Mouse (Mus musculus) hindbrain, embryonic 13.5 days (tissue): ENCODE measurements around the gene Prss42. TPM values are rescaled to one million over a fixed set of nuclear protein-coding genes. Genes with fewer than 3 reads are reported as not detected.
A peak's percentile ranks its signal among the peaks of the same experiment; 100 is the strongest.

ENCODE experiments used
- ATAC-seq: fragments of 200-750 bp; cut with Nextera tagmentation; 2 replicates; pipeline ENCODE4 v1.8.0; 2017; ENCODE audit warnings: moderate TSS enrichment; ENCODE audit not compliant: low FRiP score
- H3K27ac ChIP-seq: fragments of 300-500 bp; sonication (generic); 2 replicates; pipeline ENCODE4 v1.5.1; 2015; ENCODE audit warnings: inconsistent platforms, mild to moderate bottlenecking, moderate library complexity
- H3K27me3 ChIP-seq: fragments of 300-500 bp; sonication (generic); 2 replicates; pipeline ENCODE4 v1.6.1; 2015; ENCODE audit warnings: mild to moderate bottlenecking, inconsistent platforms
- H3K36me3 ChIP-seq: fragments of 300-500 bp; sonication (generic); 2 replicates; pipeline ENCODE4 v1.6.1; 2015; ENCODE audit warnings: mild to moderate bottlenecking, inconsistent platforms
- H3K4me1 ChIP-seq: fragments of 300-500 bp; sonication (generic); replicated peaks from 2 replicates; pipeline ENCODE4 v1.6.1; 2015; ENCODE audit warnings: inconsistent platforms
- H3K4me2 ChIP-seq: fragments of 300-500 bp; sonication (generic); 2 replicates; pipeline ENCODE4 v1.6.1; 2015; ENCODE audit warnings: inconsistent platforms, mild to moderate bottlenecking, moderate library complexity
- H3K4me3 ChIP-seq: fragments of 300-500 bp; sonication (generic); 2 replicates; pipeline ENCODE4 v1.5.1; 2015; ENCODE audit warnings: mild to moderate bottlenecking, inconsistent platforms
- H3K9ac ChIP-seq: fragments of 300-500 bp; sonication (generic); 2 replicates; pipeline ENCODE4 v1.6.1; 2015; ENCODE audit warnings: mild to moderate bottlenecking, inconsistent platforms
- H3K9me3 ChIP-seq: fragments of 300-500 bp; sonication (generic); 2 replicates; pipeline ENCODE4 v1.6.1; 2016; ENCODE audit warnings: inconsistent platforms
- WGBS: fragments of 180-500 bp; shearing (Covaris S2); methylation state at CpG from one replicate; pipeline ENCODE4 v1.1.7; 2015; 5-methylcytosine and 5-hydroxymethylcytosine counted together
- polyA plus RNA-seq: library from polyadenylated mRNA; unstranded; fragments of >200 nt; fragmentation: Nextera tagmentation; extraction: Ambion mirVana; gene quantifications from 2 replicates; pipeline ENCODE4 v1.2.1, GENCODE M21; 2015

Prss42 gene
- not detected in 2 replicates for polyA plus RNA-seq

GRCm38 (mm10) chr9:110797866-110798265 is at the start of gene Prss42:
TSS of gene Prss42 (plus strand) at chr9:110798166.
- no peak within 1 kb of the TSS for H3K27ac ChIP-seq
- WGBS, result 94% methylated on average over 14 of the region's 14 CpGs

GRCm38 (mm10) chr9:110748451-110748850 is 49.5 kb upstream of the Prss42 start:
- 71% methylated on average over 2 of the region's 2 CpGs for WGBS

More at GRCm38 (mm10) chr9:110797866-110798265, at the start of gene Prss42:
- H3K4me3 ChIP-seq, result no peak within 1 kb of the TSS
- H3K36me3 ChIP-seq, result no peaks in the 10 kb centered on the region
- no peak within 1 kb of the TSS for H3K9ac ChIP-seq
- no peak for ATAC-seq
- H3K4me2 ChIP-seq, result no peak within 1 kb of the TSS
- H3K4me1 ChIP-seq, result no peaks in the 10 kb centered on the region
- H3K9me3 ChIP-seq, result no peaks in the 10 kb centered on the region
- H3K27me3 ChIP-seq, result no peaks in the 10 kb centered on the region

GRCm38 (mm10) chr9:110750404-110751187 is 47.4 kb upstream of the Prss42 start:
- peaks cover 23% of the 10 kb centered on the region for H3K27me3 ChIP-seq
- no peak overlapping the region for H3K9ac ChIP-seq
- 47% methylated on average over 14 of the region's 14 CpGs for WGBS
- no peaks in the 10 kb centered on the region for H3K9me3 ChIP-seq
- no peak for ATAC-seq
- no peak overlapping the region for H3K4me3 ChIP-seq
- no peak overlapping the region for H3K4me2 ChIP-seq
- H3K4me1 ChIP-seq, result no peaks in the 10 kb centered on the region
- H3K36me3 ChIP-seq, result no peaks in the 10 kb centered on the region
- H3K27ac ChIP-seq, result no peak overlapping the region

More at GRCm38 (mm10) chr9:110748451-110748850, 49.5 kb upstream of the Prss42 start:
- Histone ChIP-seq H3K9ac (no peak overlapping the region), H3K27ac (no peak overlapping the region), H3K27me3 (peaks cover 44% of the 10 kb centered on the region), H3K4me1 (peaks cover 6% of the 10 kb centered on the region), H3K4me2 (no peak overlapping the region), H3K9me3 (no peaks in the 10 kb centered on the region), H3K36me3 (no peaks in the 10 kb centered on the region), H3K4me3 (no peak overlapping the region)
- no peak for ATAC-seq

DNA sequence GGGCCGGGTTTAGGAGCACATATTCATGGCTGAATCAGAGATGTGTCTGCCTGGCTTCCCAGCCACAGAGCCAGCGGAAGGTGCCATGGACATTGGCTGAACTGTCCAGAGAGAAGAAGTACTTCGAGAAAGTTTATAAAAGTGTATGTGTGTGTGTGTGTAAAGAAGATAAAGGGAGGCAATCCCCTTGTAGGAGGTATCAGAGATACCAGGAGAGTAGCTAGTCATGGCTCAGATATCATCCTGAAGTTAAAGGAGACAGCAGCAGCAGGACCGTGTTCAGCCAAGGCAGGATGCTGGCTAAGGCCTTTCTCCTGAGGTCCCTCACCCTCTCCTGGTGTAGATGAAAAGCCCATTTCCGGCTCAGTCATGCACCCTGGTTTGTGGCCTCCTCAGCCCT is 46.6 kb upstream of the Prss42 start:
- Histone ChIP-seq H3K4me1 (no peaks in the 10 kb centered on the region), H3K36me3 (no peaks in the 10 kb centered on the region), H3K27ac (no peak overlapping the region), H3K27me3 (peaks cover 15% of the 10 kb centered on the region; the same call in 1 of the 2 replicates), H3K4me2 (no peak overlapping the region), H3K4me3 (no peak overlapping the region), H3K9ac (no peak overlapping the region), H3K9me3 (no peaks in the 10 kb centered on the region)
- 84% methylated on average over 5 of the region's 5 CpGs for WGBS
- ATAC-seq, result no peak

- ATAC-seq, result no peak
- Histone ChIP-seq H3K4me1 (no peaks in the 10 kb centered on the region), H3K9me3 (no peaks in the 10 kb centered on the region), H3K4me3 (no peak overlapping the region), H3K27me3 (0 out of 2 replicates have a peak, but pooled peaks cover 13% of the 10 kb centered on the region), H3K9ac (no peak overlapping the region), H3K4me2 (no peak overlapping the region), H3K27ac (no peak overlapping the region), H3K36me3 (no peaks in the 10 kb centered on the region)
- WGBS, result 57% methylated on average over 4 of the region's 4 CpGs
Measured at GRCm38 (mm10) chr9:110752917-110753435, 45.0 kb upstream of the Prss42 start.

GRCm38 (mm10) chr9:110753773-110754172 is 44.2 kb upstream of the Prss42 start:
- H3K9ac ChIP-seq, result no peak overlapping the region
- H3K27ac ChIP-seq, result no peak overlapping the region

GRCm38 (mm10) chr9:110757816-110758215 is 40.1 kb upstream of the Prss42 start:
- Histone ChIP-seq H3K27ac (no peak overlapping the region), H3K27me3 (no peaks in the 10 kb centered on the region), H3K36me3 (no peaks in the 10 kb centered on the region), H3K9me3 (no peaks in the 10 kb centered on the region), H3K4me2 (no peak overlapping the region), H3K9ac (peak overlapping the region; percentile 8; the same call in 1 of the 2 replicates), H3K4me3 (no peak overlapping the region), H3K4me1 (no peaks in the 10 kb centered on the region)
- ATAC-seq, result no peak
- WGBS, result 86% methylated on average over 5 of the region's 5 CpGs

More at GRCm38 (mm10) chr9:110753773-110754172, 44.2 kb upstream of the Prss42 start:
- 56% methylated on average over 2 of the region's 4 CpGs for WGBS
- H3K4me1 ChIP-seq, result no peaks in the 10 kb centered on the region
- H3K36me3 ChIP-seq, result no peaks in the 10 kb centered on the region
- 0 out of 2 replicates have a peak, but pooled peaks cover 8% of the 10 kb centered on the region for H3K27me3 ChIP-seq
- H3K9me3 ChIP-seq, result no peaks in the 10 kb centered on the region
- H3K4me3 ChIP-seq, result no peak overlapping the region
- no peak for ATAC-seq
- no peak overlapping the region for H3K4me2 ChIP-seq

DNA sequence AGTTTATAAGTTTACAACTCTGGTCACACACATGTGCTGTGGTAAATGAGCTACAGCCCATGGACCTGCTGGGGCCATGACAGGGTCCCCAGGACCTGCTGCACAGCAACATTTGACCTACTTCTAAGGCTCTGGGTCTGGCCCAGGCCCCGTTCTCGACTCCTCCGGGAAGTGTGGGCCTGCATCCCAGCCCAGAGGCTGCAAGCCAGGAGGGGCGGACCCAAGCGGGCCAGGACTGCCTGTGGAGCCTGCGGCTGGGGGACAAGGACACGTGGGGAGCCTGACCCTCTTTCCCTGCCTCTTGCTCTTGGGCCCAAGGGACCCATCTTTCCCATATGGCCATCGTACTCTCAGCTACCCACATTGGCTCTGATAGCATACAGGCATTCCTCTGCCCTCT is 39.4 kb upstream of the Prss42 start:
- Histone ChIP-seq H3K9ac (no peak overlapping the region), H3K27me3 (peaks cover 4% of the 10 kb centered on the region), H3K4me2 (no peak overlapping the region), H3K4me1 (no peaks in the 10 kb centered on the region), H3K27ac (no peak overlapping the region), H3K36me3 (no peaks in the 10 kb centered on the region), H3K9me3 (no peaks in the 10 kb centered on the region), H3K4me3 (no peak overlapping the region)
- 74% methylated on average over 8 of the region's 8 CpGs for WGBS
- no peak for ATAC-seq

GRCm38 (mm10) chr9:110759265-110759664 is 38.7 kb upstream of the Prss42 start:
- Histone ChIP-seq H3K9ac (no peak overlapping the region), H3K27ac (no peak overlapping the region), H3K9me3 (no peaks in the 10 kb centered on the region), H3K27me3 (peaks cover 10% of the 10 kb centered on the region), H3K4me2 (no peak overlapping the region), H3K4me3 (no peak overlapping the region), H3K4me1 (no peaks in the 10 kb centered on the region), H3K36me3 (no peaks in the 10 kb centered on the region)
- no peak for ATAC-seq
- WGBS, result 47% methylated on average over 2 of the region's 2 CpGs

- Histone ChIP-seq H3K9me3 (no peaks in the 10 kb centered on the region), H3K4me1 (no peaks in the 10 kb centered on the region), H3K36me3 (no peaks in the 10 kb centered on the region), H3K9ac (no peak overlapping the region), H3K27me3 (peaks cover 12% of the 10 kb centered on the region), H3K27ac (no peak overlapping the region), H3K4me2 (no peak overlapping the region), H3K4me3 (no peak overlapping the region)
- ATAC-seq, result no peak
- WGBS, result 89% methylated on average over 8 of the region's 8 CpGs
Measured at GRCm38 (mm10) chr9:110760886-110761285, 37.1 kb upstream of the Prss42 start.

DNA sequence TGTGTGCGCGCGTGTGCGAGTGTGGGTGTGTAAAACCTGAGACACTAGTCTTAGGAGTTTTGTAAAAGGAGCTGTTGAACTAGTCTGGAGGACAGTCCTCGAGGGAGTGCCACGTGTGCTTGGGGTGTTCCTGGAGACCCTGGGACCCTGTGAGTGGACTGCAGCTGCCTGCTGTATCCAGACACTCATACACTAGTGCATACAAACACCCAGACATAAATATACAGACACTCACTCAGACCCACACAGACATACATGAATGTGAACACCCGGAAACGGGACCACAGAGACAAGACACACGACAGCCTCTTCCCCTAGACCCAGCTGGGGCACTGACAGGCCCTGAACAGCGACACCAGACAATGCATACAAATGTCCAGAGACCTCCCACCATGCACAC is 35.2 kb upstream of the Prss42 start:
- H3K9me3 ChIP-seq, result no peaks in the 10 kb centered on the region
- 72% methylated on average over 10 of the region's 10 CpGs for WGBS
- H3K4me1 ChIP-seq, result no peaks in the 10 kb centered on the region
- no peak overlapping the region for H3K4me3 ChIP-seq
- no peak for ATAC-seq
- no peak overlapping the region for H3K4me2 ChIP-seq
- H3K27ac ChIP-seq, result no peak overlapping the region
- H3K27me3 ChIP-seq, result peaks cover 12% of the 10 kb centered on the region
- no peak overlapping the region for H3K9ac ChIP-seq
- no peaks in the 10 kb centered on the region for H3K36me3 ChIP-seq

DNA sequence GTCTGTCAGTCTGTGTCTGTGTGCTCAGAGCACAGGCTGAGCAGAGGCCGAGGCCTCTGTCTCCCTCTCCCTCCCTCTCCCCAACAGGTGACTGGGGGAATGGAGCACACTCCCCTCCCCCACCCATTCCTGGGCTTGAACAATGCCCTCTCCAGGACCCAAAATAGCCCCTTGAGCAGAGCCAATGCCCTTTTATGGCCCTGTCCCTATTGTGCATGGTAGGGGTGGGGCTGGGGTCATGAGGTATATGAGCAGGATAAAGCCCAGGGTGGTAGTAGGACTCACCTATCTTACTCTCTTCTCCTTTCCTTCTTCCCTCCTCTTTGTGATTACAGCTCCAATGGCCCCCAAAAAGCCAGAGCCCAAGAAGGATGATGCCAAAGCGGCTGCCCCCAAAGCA is 34.6 kb upstream of the Prss42 start:
- H3K4me3 ChIP-seq, result no peak overlapping the region
- H3K4me1 ChIP-seq, result no peaks in the 10 kb centered on the region
- no peaks in the 10 kb centered on the region for H3K36me3 ChIP-seq
- ATAC-seq, result no peak
- no peak overlapping the region for H3K27ac ChIP-seq
- H3K27me3 ChIP-seq, result peaks cover 12% of the 10 kb centered on the region
- WGBS, result 49% methylated on average over 2 of the region's 2 CpGs
- no peak overlapping the region for H3K4me2 ChIP-seq
- H3K9me3 ChIP-seq, result no peaks in the 10 kb centered on the region
- no peak overlapping the region for H3K9ac ChIP-seq

DNA sequence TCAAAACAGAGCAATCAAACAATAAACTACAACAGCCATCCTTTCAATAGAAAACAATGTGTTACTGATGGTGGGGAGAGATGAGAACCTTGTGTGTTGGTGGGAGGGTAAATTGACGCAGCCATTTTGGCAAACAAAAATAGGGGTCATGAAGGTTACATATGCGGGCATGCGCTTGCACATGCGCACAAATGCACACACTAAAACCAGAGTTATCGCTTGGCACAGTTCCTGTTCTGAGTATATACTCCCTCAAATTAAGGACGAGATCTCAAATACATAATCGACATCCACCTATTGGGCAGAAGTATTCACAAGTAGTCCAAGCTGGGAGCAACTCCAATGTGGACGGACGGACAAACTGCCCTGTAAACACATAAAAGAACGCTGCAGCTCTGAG is 25.6 kb upstream of the Prss42 start:
- Histone ChIP-seq H3K4me1 (no peaks in the 10 kb centered on the region), H3K27me3 (no peaks in the 10 kb centered on the region)
- 92% methylated on average over 10 of the region's 10 CpGs for WGBS

More for the DNA sequence above, 25.6 kb upstream of the Prss42 start:
- Histone ChIP-seq H3K9me3 (no peaks in the 10 kb centered on the region), H3K4me2 (no peak overlapping the region), H3K36me3 (no peaks in the 10 kb centered on the region), H3K9ac (no peak overlapping the region), H3K4me3 (no peak overlapping the region), H3K27ac (no peak overlapping the region)
- ATAC-seq, result no peak
